Mouse (Mus musculus) embryonic fibroblast, embryonic 13.5 days (primary cell): Measurements from ENCODE around the gene Usp24. TPM values are rescaled to one million over a fixed set of nuclear protein-coding genes. Genes with fewer than 3 reads are reported as not detected.

Source experiments
- H3K27ac ChIP-seq: 2 replicates; pipeline ENCODE4 v1.5.1; 2012; ENCODE audit warnings: low read length, control low read depth, inconsistent platforms; ENCODE audit not compliant: insufficient read depth
- H3K4me1 ChIP-seq: 2 replicates; pipeline ENCODE4 v1.6.1; 2011; ENCODE audit warnings: low read length; ENCODE audit not compliant: control insufficient read depth, insufficient read depth
- H3K4me3 ChIP-seq: 2 replicates; pipeline ENCODE4 v1.5.1; 2011; ENCODE audit warnings: mild to moderate bottlenecking, control low read depth, low read length; ENCODE audit not compliant: insufficient read depth
- CTCF ChIP-seq: IDR thresholded peaks from 2 replicates; pipeline ENCODE4 v1.5.1; 2011; ENCODE audit warnings: mild to moderate bottlenecking, control low read depth, low read length, moderate library complexity, borderline replicate concordance; ENCODE audit not compliant: insufficient read depth
- POLR2A ChIP-seq: IDR thresholded peaks from 2 replicates; pipeline ENCODE4 v1.6.1; 2011; ENCODE audit warnings: low read depth, mild to moderate bottlenecking, control low read depth, low read length, moderate library complexity
- polyA plus RNA-seq: library from polyadenylated mRNA; stranded (reverse); fragments of >200 nt; gene quantifications from 2 replicates; pipeline ENCODE4 v1.2.4, GENCODE M21; 2011; ENCODE audit warnings: low read depth; ENCODE audit not compliant: missing spikeins, insufficient read length

Usp24 gene
- polyA plus RNA-seq, 1 experiment: 31.1 TPM

- TF ChIP-seq CTCF (peak; percentile 82; the same call in 1 of the 2 replicates), POLR2A (no peak)
- Histone ChIP-seq H3K4me3 (no peak overlapping the region), H3K27ac (no peak overlapping the region), H3K4me1 (no peaks in the 10 kb centered on the region; the same call in 1 of the 2 replicates)
These were observed 158.2 kb downstream of the Usp24 start for GRCm38 (mm10) chr4:106474241-106474640.

- H3K4me3 ChIP-seq: no peak overlapping the region
- no peaks in the 10 kb centered on the region for H3K4me1 ChIP-seq
- H3K27ac ChIP-seq: no peak overlapping the region
- no peak for TF ChIP-seq POLR2A
- TF ChIP-seq CTCF: no peak
These were observed 164.5 kb downstream of the Usp24 start for GRCm38 (mm10) chr4:106480545-106480944.

GRCm38 (mm10) chr4:106483215-106483727 lies 167.3 kb downstream of the Usp24 start:
- Histone ChIP-seq H3K27ac (no peak overlapping the region), H3K4me3 (no peak overlapping the region), H3K4me1 (no peaks in the 10 kb centered on the region)
- TF ChIP-seq POLR2A (no peak), CTCF (no peak)

GRCm38 (mm10) chr4:106483831-106484230 lies 167.8 kb downstream of the Usp24 start:
- H3K27ac ChIP-seq: no peak overlapping the region
- no peak overlapping the region for H3K4me3 ChIP-seq
- TF ChIP-seq POLR2A: no peak
- no peaks in the 10 kb centered on the region for H3K4me1 ChIP-seq

- Histone ChIP-seq H3K4me1 (no peaks in the 10 kb centered on the region), H3K4me3 (no peak overlapping the region), H3K27ac (no peak overlapping the region)
- TF ChIP-seq POLR2A (no peak), CTCF (no peak)
These were observed 174.6 kb downstream of the Usp24 start for GRCm38 (mm10) chr4:106490620-106491019.

Other genes with a start within 250 kb of the Usp24 start
- gene Pcsk9, start 148.1 kb downstream of the Usp24 start, polyA plus RNA-seq: 14.8 and 16.8 TPM in 2 replicates
- gene Bsnd, start 176.1 kb downstream of the Usp24 start, polyA plus RNA-seq: not detected in 2 replicates
- 39.3 and 48.9 TPM in 2 replicates for gene Dhcr24, start 244.8 kb downstream of the Usp24 start, polyA plus RNA-seq